In genomic region chr6:51648813-51649212, GRCm38 (mm10) we compare ENCODE assay signal across 21 mouse cellular contexts.
DNase-seq lines count a peak whose midpoint lies in the region; ATAC-seq lines count a peak whose summit lies in the region.
"Had no signal": no experiment of that assay in that cellular context is flagged by ENCODE, and none has a peak within 500 bp of the region (broad histone marks: within the 10 kb centered on the region; RNA-seq: fewer than 3 reads in every experiment).

No protein-coding gene starts in this region.

- H3K4me1 ChIP-seq in limb, embryonic 12.5 days (replicated peaks) = peaks cover 16% of the 10 kb centered on the region
- H3K4me1 ChIP-seq in limb, embryonic 10.5 days = peaks cover 11% of the 10 kb centered on the region
- no peaks in the 10 kb centered on the region for H3K4me1 ChIP-seq in midbrain, embryonic 15.5 days
- H3K4me1 ChIP-seq in midbrain, embryonic 16.5 days (ENCODE audit: control insufficient read depth, insufficient read depth, low read length) = no peaks in the 10 kb centered on the region
- no peaks in the 10 kb centered on the region for H3K4me1 ChIP-seq in hindbrain, embryonic 15.5 days (replicated peaks)
- H3K4me1 ChIP-seq: embryonic facial prominence, embryonic 12.5 days; heart, embryonic 15.5 days had no signal

- 66% methylated on average over 7 of the region's 7 CpGs for WGBS in limb, embryonic 12.5 days
- 80% methylated on average over 7 of the region's 7 CpGs for WGBS in limb, embryonic 10.5 days
- 58% methylated on average over 7 of the region's 7 CpGs for WGBS in midbrain, embryonic 15.5 days
- 60% methylated on average over 7 of the region's 7 CpGs for WGBS in midbrain, embryonic 16.5 days
- 51% methylated on average over 7 of the region's 7 CpGs for WGBS in hindbrain, embryonic 15.5 days

- peak; percentile 55 for DNase-seq in heart, adult 11 months
- DNase-seq in heart, postnatal 4 days = no peak
- no peak for DNase-seq in limb, embryonic 10.5 days (ENCODE audit: low spot score)
- DNase-seq: adrenal gland, postnatal 10 days; B cell, adult 2 months; cerebellum, adult 11-12 months; cerebellum, adult 9-10 months; cerebellum, postnatal 25 days; gastrocnemius, postnatal 10 days; heart, adult 2 months; heart, postnatal 14 days had no signal

- H3K27ac ChIP-seq in limb, embryonic 12.5 days = peak overlapping the region; percentile 35; the same call in 1 of the 2 replicates
- no peak overlapping the region for H3K27ac ChIP-seq in limb, embryonic 10.5 days
- H3K27ac ChIP-seq in midbrain, embryonic 15.5 days = peak overlapping the region; percentile 55
- no peak overlapping the region; the same call in 1 of the 2 replicates for H3K27ac ChIP-seq in midbrain, embryonic 16.5 days (ENCODE audit: low read length)
- H3K27ac ChIP-seq in hindbrain, embryonic 15.5 days (replicated peaks) = peak overlapping the region; percentile 7; the same call in 1 of the 2 replicates
- H3K27ac ChIP-seq: embryonic facial prominence, embryonic 12.5 days; heart, adult 2 months; heart, embryonic 15.5 days had no signal

- no peak for ATAC-seq in limb, embryonic 12.5 days (ENCODE audit: insufficient number of reproducible peaks, insufficient read depth, low FRiP score, low TSS enrichment, low read depth)
- peak; percentile 48; the same call in 1 of the 2 replicates for ATAC-seq in midbrain, embryonic 15.5 days (replicated peaks)
- no peak; the same call in 1 of the 2 replicates for ATAC-seq in midbrain, embryonic 16.5 days
- no peak for ATAC-seq in hindbrain, embryonic 15.5 days (ENCODE audit: low FRiP score, low read depth)
- ATAC-seq: CD4-positive, CD25-positive, alpha-beta regulatory T cell, adult 4 months; forebrain, embryonic 16.5 days had no signal

- no peak overlapping the region for H3K4me2 ChIP-seq in limb, embryonic 12.5 days
- H3K4me2 ChIP-seq in midbrain, embryonic 15.5 days = no peak overlapping the region
- no peak overlapping the region for H3K4me2 ChIP-seq in midbrain, embryonic 16.5 days (ENCODE audit: low read length)
- no peak overlapping the region for H3K4me2 ChIP-seq in hindbrain, embryonic 15.5 days
- H3K4me2 ChIP-seq: embryonic facial prominence, embryonic 12.5 days; heart, embryonic 11.5 days; heart, embryonic 15.5 days had no signal

- no peaks in the 10 kb centered on the region for H3K36me3 ChIP-seq in limb, embryonic 12.5 days
- H3K36me3 ChIP-seq in limb, embryonic 10.5 days = no peaks in the 10 kb centered on the region
- H3K36me3 ChIP-seq in midbrain, embryonic 15.5 days (replicated peaks) = no peaks in the 10 kb centered on the region
- no peaks in the 10 kb centered on the region for H3K36me3 ChIP-seq in midbrain, embryonic 16.5 days (ENCODE audit: control insufficient read depth, insufficient read depth, low read length)
- H3K36me3 ChIP-seq in hindbrain, embryonic 15.5 days = no peaks in the 10 kb centered on the region
- H3K36me3 ChIP-seq: embryonic facial prominence, embryonic 12.5 days; G1E; heart, embryonic 15.5 days had no signal

- H3K9me3 ChIP-seq in limb, embryonic 12.5 days = no peaks in the 10 kb centered on the region
- no peaks in the 10 kb centered on the region for H3K9me3 ChIP-seq in limb, embryonic 10.5 days (replicated peaks)
- H3K9me3 ChIP-seq in midbrain, embryonic 15.5 days = no peaks in the 10 kb centered on the region
- no peaks in the 10 kb centered on the region for H3K9me3 ChIP-seq in midbrain, embryonic 16.5 days (replicated peaks; ENCODE audit: control insufficient read depth, low read length, poor library complexity, severe bottlenecking)
- H3K9me3 ChIP-seq in hindbrain, embryonic 15.5 days = no peaks in the 10 kb centered on the region
- H3K9me3 ChIP-seq: embryonic facial prominence, embryonic 12.5 days; G1E; heart, embryonic 15.5 days had no signal

- no peak overlapping the region for H3K9ac ChIP-seq in limb, embryonic 12.5 days (replicated peaks)
- H3K9ac ChIP-seq in midbrain, embryonic 15.5 days = no peak overlapping the region
- no peak overlapping the region for H3K9ac ChIP-seq in midbrain, embryonic 16.5 days (ENCODE audit: low read depth, low read length)
- no peak overlapping the region for H3K9ac ChIP-seq in hindbrain, embryonic 15.5 days
- H3K9ac ChIP-seq: embryonic facial prominence, embryonic 12.5 days; heart, embryonic 15.5 days had no signal

- no peak overlapping the region for H3K4me3 ChIP-seq in limb, embryonic 12.5 days (replicated peaks)
- no peak overlapping the region for H3K4me3 ChIP-seq in limb, embryonic 10.5 days
- no peak overlapping the region for H3K4me3 ChIP-seq in midbrain, embryonic 15.5 days
- no peak overlapping the region for H3K4me3 ChIP-seq in midbrain, embryonic 16.5 days (ENCODE audit: low read depth, low read length)
- no peak overlapping the region for H3K4me3 ChIP-seq in hindbrain, embryonic 15.5 days
- H3K4me3 ChIP-seq: embryonic facial prominence, embryonic 12.5 days; heart, adult 2 months; heart, embryonic 15.5 days had no signal

- H3K27me3 ChIP-seq in limb, embryonic 12.5 days = no peaks in the 10 kb centered on the region
- H3K27me3 ChIP-seq in limb, embryonic 10.5 days (ENCODE audit: low read depth, poor library complexity, severe bottlenecking) = no peaks in the 10 kb centered on the region
- no peaks in the 10 kb centered on the region for H3K27me3 ChIP-seq in midbrain, embryonic 15.5 days (replicated peaks)
- H3K27me3 ChIP-seq in midbrain, embryonic 16.5 days (ENCODE audit: control insufficient read depth, insufficient read depth, low read depth, low read length) = no peaks in the 10 kb centered on the region
- H3K27me3 ChIP-seq in hindbrain, embryonic 15.5 days = no peaks in the 10 kb centered on the region
- H3K27me3 ChIP-seq: embryonic facial prominence, embryonic 12.5 days; heart, embryonic 15.5 days had no signal

Comparison
In these comparisons a context has a peak if more than half of its experiments do, and no peak if none do; other contexts are left out.
1. H3K27ac ChIP-seq: peak in limb, embryonic 12.5 days (single experiment), midbrain, embryonic 15.5 days (single experiment) and hindbrain, embryonic 15.5 days (single experiment); none in limb, embryonic 10.5 days (single experiment) and midbrain, embryonic 16.5 days (single experiment).